In genomic region chr15:98849956-98850600, GRCm38 (mm10) we compare ENCODE assay signal across 17 mouse cellular contexts. TPM values are rescaled to one million over a fixed set of nuclear protein-coding genes. Genes with fewer than 3 reads are reported as not detected.
DNase-seq lines count a peak whose midpoint lies in the region; ATAC-seq lines count a peak whose summit lies in the region.
"Had no signal": no experiment of that assay in that cellular context is flagged by ENCODE, and none has a peak within 500 bp of the region (broad histone marks: within the 10 kb centered on the region; RNA-seq: fewer than 3 reads in every experiment).

No protein-coding gene starts in this region.

- ATAC-seq in cerebellum, adult (ENCODE audit: insufficient number of reproducible peaks, low FRiP score, low TSS enrichment) = no peak
- no peak for ATAC-seq in inflammation-experienced regulatory T-cells, adult 6 months
- ATAC-seq: forebrain, embryonic 14.5 days; forebrain, embryonic 16.5 days had no signal

- peak; percentile 18 for DNase-seq in cerebellum, adult 11 months
- peak; percentile 91 for DNase-seq in heart, adult 11 months
- DNase-seq in heart, postnatal 4 days = no peak
- DNase-seq in ovary, postnatal 36 days (ENCODE audit: low spot score) = peak; percentile 16
- no peak for DNase-seq in ovary, postnatal 14 days (ENCODE audit: low spot score)
- DNase-seq: adrenal gland, adult 8-10 months; cerebellum, adult 8-10 months; cerebellum, postnatal 14 days; embryo, embryonic 11 days had no signal

RNA-seq across cellular contexts. Expression of gene Prkag1, which starts 18.8 kb away (rescaled TPM):
- 10 to 100 TPM; 88.9 to 89.3 TPM for total RNA-seq in heart, postnatal 4 days (2021)
- 100 to 1,000 TPM; 119 to 137 (median 129) TPM for polyA plus RNA-seq in inflammation-experienced regulatory T-cells, adult 6 months (2017; shearing (Covaris generic))

RNA-seq across cellular contexts. Expression of gene Kmt2d, which starts 20.9 kb away (rescaled TPM):
- 10 to 100 TPM; 65.6 to 67.2 TPM for total RNA-seq in heart, postnatal 4 days (2021)
- polyA plus RNA-seq in inflammation-experienced regulatory T-cells, adult 6 months (2017; shearing (Covaris generic)) = 10 to 100 TPM; 18.7 to 36.4 (median 30.7) TPM

RNA-seq across cellular contexts. Expression of gene Ddn, which starts 40.8 kb away (rescaled TPM):
- total RNA-seq in heart, postnatal 4 days (2021) = 1 to 10 TPM in 1 of 2 experiments, under 1 TPM in 1; 0.93 to 1.2 TPM
- not detected for polyA plus RNA-seq in inflammation-experienced regulatory T-cells, adult 6 months (2017; shearing (Covaris generic))
- polyA plus RNA-seq: embryonic facial prominence, embryonic 13.5 days; forebrain, embryonic 12.5 days had no signal

RNA-seq across cellular contexts. Expression of gene Rhebl1, which starts 44.3 kb away (rescaled TPM):
- 1 to 10 TPM; 2.0 TPM for total RNA-seq in heart, postnatal 4 days (2021)
- polyA plus RNA-seq in inflammation-experienced regulatory T-cells, adult 6 months (2017; shearing (Covaris generic)) = 10 to 100 TPM in 2 of 3 experiments, 1 to 10 TPM in 1; 9.5 to 13.0 (median 10.8) TPM

RNA-seq across cellular contexts. Expression of gene Dhh, which starts 48.3 kb away (rescaled TPM):
- total RNA-seq in heart, postnatal 4 days (2021) = 1 to 10 TPM; 2.7 to 3.5 TPM
- polyA plus RNA-seq in inflammation-experienced regulatory T-cells, adult 6 months (2017; shearing (Covaris generic)) = under 1 TPM in 1 of 3 experiments, not detected in 2; 0.09 TPM
- total RNA-seq: common myeloid progenitor, adult 5-6 weeks had no signal
- polyA plus RNA-seq: erythroblast, embryonic 14.5 days had no signal

Comparison
In these comparisons a context has a peak if more than half of its experiments do, and no peak if none do; other contexts are left out.
1. DNase-seq: peak in cerebellum, adult 11 months (single experiment), heart, adult 11 months (single experiment) and ovary, postnatal 36 days (single experiment); none in heart, postnatal 4 days (single experiment) and ovary, postnatal 14 days (single experiment).